Mouse (Mus musculus) layer of hippocampus, adult 9-11 months (tissue): ENCODE data around the gene Ube2b.

Experiments used
- DNase-seq: peaks from one replicate; pipeline ENCODE4 v3.0.0; 2022

The Ube2b gene

GRCm38 (mm10) chr11:51967443-51968401 is 32.8 kb downstream of the Ube2b start, which contains the start of gene Cdkn2aipnl:
Cdkn2aipnl (plus strand) TSS chr11:51967661.
- DNase-seq: peak; percentile 93

DNA sequence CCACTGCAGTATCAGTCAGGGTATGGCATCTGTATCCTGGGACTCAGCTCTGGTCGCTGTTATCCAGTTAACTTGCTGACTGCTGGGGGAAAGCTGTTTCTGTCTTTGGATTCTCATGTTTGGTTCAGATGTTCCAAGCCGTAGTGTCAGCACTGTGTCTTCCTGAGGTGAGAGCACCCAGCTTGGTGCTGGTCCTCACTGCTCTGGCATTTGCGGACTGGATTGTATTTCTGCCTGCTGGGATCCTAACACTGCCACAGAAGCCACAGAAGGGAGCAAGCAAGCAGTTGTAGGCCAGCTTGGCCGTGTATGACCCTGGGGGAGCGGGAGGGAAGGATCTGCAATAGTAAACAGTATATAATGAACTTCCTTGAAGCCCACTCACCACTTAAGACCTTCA is 33.9 kb downstream of the Ube2b start:
- no peak for DNase-seq

GRCm38 (mm10) chr11:51962277-51962676 is 38.3 kb downstream of the Ube2b start:
- DNase-seq: no peak

DNA sequence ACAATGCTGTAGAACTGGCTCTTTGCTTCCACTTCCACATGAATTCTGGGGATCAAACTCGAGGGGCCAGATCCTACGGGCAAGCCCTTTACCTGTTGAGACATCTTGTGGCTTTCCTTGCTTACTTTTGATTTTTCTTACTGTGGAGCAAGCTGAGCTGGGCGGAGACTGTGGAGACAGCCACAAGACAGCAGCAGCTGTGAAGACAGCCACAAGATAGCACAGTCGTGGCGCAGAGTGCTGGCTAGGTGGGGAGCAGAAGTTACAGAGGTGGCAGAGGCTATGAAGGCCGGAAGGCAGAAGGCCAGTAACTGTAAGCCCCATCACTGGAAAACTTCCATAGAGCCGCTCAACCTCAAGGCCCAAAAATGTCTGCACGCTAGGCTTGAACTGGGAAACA is 38.8 kb downstream of the Ube2b start:
- no peak for DNase-seq

DNA sequence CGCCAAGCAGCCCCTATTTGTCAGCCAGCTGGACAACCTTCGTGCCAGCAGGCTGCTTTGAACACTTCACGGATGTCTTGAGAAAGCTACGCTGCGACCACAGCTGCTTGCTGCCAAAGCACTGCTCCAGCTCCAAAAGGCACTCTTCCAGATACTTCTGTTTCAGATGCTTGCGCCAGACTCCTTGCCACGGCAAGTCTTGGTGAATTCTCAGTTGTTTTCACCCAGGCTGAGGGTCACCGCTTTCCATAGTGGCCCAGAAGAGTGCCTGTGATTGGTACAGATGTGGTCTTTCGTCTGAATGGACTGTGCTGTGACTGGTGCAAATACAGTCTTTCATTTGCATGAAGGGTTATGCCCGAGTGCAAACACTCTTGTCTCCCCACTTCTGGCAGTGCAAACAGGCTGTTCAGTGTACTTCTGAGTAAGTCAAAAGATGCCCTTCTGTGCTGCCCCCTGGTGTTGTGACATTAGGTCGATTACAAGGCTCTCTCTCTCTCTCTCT is 39.5 kb downstream of the Ube2b start:
- DNase-seq: peak; percentile 48

DNA sequence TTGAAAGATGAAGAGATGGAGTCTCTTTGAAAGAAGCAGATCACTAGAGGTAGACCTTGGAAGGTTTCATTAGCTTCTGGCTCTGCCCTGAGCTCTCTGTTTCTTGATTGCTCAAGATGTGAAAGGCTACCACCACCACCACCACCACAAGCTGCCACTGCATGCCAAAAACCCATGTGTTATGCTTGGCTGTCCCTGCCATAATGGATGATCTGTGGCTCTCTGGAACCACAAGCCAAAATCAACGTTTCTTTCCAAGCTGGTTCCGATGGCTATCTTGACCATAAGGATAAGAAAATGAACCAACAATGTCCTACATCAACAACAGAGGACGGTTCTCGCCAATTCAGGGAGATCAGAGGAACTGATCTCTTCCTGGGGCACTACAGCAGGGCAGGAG is 40.5 kb downstream of the Ube2b start:
- DNase-seq: no peak

DNA sequence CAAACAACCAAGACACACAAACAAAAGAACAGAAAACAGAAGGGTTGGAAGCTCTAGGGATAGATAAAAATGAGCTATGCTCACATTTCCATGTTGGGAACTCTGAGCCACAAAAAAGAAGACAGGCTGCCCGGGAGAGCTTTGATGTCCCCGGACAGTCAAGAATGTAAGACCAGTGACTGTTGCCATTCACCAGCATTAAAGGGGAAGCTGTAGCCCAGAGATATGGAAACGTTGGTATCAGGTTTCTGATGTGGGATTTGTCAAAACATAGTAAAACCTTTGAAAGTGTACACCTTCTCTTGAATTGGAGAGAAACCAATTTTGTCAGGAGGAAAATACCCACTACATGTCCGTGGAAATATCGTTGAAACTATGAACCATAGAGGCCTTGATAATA is 41.1 kb downstream of the Ube2b start:
- no peak for DNase-seq

DNA sequence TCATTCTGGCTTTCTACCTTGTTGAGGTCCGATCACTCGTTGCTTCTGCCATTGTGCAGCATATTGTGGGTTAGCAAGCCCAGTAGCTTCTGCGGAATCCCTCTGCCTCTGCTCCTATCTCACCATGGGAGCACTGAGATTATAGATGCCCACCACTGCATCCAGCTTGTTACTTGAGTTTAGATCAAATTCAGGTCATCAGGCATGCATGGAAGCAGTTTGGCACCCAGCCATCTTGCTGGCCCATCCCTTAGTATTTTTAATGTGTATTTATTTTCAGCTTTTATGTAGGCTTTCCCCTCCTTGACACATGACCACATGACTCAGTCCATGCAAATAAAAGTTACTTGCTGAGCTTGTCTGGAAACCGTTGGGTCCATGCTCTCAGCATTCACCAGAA is 42.8 kb downstream of the Ube2b start:
- no peak for DNase-seq

DNA sequence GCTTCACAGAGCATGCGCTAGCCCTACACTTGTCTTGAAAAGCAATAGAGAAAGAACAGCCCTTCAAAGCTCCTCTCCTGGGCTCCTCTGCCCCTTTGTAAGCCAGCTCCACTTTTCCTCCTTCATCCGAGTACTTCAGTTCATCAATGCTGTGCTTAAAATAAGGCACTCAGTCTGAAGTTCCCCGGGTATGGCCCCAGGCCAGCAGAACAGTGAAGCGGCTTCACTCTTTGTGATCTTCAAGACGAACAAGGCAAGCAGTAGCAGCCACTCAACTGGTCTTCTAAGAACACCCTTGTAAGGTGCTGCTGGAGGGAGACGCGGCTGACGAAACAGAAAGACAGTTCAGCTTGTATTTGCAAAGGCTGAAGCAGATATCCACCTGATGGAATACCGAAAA is 44.5 kb downstream of the Ube2b start:
- no peak for DNase-seq

GRCm38 (mm10) chr11:51951861-51952420 is 48.6 kb downstream of the Ube2b start:
- DNase-seq: no peak

- DNase-seq: no peak
These were observed 50.6 kb downstream of the Ube2b start for GRCm38 (mm10) chr11:51949919-51950318.

GRCm38 (mm10) chr11:51949155-51949840 is 51.3 kb downstream of the Ube2b start:
- DNase-seq: no peak

- peak; percentile 47 for DNase-seq
These were observed 54.4 kb downstream of the Ube2b start for GRCm38 (mm10) chr11:51946144-51946543.

- DNase-seq: peak; percentile 64
These were observed 55.0 kb downstream of the Ube2b start for GRCm38 (mm10) chr11:51945548-51945947.

DNA sequence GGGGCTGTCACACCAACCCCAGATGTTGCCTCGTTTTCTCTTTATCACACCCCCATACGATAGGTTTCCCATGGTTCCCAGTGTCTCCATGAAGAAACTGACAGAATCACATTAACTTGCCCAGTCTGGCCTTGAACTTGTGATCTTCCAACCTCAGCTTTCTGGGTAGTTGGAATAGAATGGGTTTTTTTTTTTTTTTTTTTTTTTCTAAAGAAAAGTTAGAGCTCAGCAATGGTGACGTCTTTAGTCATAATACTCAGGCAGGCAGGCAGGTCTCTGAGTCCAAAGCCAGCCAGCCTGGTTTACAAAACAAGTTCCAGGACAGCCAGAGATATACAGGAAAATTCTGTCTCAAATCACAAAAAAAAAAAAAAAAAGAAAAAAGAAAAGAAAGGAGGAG is 56.3 kb downstream of the Ube2b start:
- no peak for DNase-seq

GRCm38 (mm10) chr11:51943500-51943841 is 57.1 kb downstream of the Ube2b start:
- no peak for DNase-seq

DNA sequence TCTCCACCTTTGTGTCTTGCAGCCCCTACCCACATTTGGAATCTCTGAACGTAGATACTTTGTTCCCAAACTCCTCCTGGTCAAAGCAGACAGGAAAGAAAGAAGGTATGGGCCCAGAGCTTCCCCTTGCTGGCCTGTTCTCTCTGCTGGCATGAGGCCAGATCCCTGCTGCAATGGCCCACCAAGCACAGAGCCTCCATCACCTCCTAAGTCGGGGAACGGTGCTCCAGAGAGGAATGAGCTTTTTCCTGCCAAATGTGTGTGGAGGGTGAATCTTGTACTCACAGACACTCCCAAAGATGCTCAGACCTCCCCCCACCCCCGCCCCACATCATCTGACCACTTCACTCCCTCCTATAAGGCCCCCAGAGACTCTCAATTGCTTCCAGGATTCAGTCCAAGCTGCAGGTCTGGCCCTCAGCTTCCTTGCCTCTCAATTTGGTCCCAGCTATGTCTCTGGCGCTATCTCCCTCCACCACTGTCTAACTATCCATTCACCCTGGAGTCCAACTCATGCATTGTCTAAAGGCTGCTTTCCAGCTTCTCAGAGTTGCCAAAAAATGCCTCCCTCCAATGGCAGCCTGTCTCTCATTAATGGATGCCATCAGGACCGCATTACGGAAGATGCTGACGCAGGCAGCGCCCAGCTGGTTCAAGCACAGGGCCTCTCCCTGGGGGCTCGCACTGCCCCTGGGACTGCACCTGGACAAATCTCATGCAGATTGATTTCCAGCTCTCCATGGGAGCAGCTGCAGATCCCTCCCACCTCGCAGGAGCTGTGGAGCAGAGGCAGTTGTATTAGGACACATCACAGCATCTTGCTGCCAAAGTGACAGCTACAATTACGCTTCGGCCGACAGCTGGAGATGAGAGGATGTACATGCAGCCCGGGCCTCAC is 57.7 kb downstream of the Ube2b start:
- DNase-seq: no peak

GRCm38 (mm10) chr11:51940511-51940955 is 60.0 kb downstream of the Ube2b start:
- DNase-seq: no peak

DNA sequence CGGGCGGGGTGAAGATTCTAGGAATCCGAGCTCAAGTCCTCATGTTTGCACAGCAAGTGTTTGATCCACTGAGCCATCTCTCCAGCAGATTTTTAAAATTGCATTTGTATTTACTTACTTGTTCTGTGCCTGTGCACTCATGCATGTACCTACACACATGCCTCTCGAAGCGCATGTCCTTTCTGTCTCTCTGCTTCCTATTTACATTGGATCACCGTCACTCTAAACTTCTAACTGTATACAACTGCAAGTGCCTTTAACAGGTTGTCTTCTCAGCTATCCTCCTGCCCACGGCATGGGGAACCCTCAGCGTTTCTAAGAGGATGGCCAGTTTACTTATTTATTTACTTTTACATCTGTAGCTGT is 61.0 kb downstream of the Ube2b start:
- DNase-seq: no peak

- no peak for DNase-seq
These were observed 61.6 kb downstream of the Ube2b start for GRCm38 (mm10) chr11:51938817-51939589.

DNA sequence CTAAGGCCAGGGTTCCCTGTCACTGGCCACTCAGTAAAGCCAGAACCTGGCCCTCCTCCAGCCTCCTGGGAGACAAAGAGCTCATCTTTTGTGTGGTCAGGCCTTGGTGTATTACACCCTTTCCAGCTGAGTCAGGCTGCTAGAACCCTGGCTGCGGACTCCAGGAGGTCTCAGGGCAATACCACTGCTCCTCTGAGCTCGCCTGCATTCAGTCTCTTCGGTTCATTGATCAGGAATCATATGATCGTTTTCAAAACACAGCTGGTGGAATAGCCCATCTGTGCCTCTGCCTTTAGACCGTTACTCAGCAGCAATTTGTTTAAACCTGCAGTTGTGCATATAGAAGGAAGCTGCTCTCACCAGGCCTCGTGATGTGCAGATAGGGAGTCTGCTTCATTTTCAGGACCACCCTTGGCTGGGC is 63.2 kb downstream of the Ube2b start:
- DNase-seq: no peak
